Mouse (Mus musculus): Measurements from ENCODE around the gene Cir1. TPM values are rescaled to one million over a fixed set of nuclear protein-coding genes. Genes with fewer than 3 reads are reported as not detected.

Cir1 gene
- polyA plus RNA-seq, 2 experiments, result 13.8 to 20.5 TPM

DNA sequence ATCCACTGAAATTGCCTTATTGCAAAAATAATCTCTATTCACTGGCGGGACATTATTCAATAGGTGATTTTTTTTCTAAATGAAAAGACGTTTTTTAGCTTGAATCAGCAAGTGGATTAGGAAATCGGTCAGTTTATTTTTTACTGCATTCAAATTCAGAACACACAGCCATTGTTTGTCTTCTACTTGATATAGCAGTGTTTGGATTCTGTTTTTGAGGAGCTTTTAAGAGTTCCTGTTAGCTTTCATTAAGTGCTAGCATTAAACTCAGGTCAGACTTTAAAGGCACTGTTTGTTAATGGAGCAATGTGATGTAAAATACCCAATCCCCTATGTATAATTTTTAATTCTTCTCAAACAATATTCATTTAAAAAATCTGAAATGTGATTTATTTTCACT is 13.7 kb downstream of the Cir1 start:
- Histone ChIP-seq H3K4me2 (ENCODE audit: low read depth) (no peak overlapping the region), H3K4me1 (replicated peaks; ENCODE audit: control insufficient read depth in 2 of 2, insufficient read depth in 2 of 2, low read length in 1 of 2) (peaks cover 22 to 31% of the 10 kb centered on the region in 2 experiments), H3K9me3 (ENCODE audit: control insufficient read depth, low read length) (no peaks in the 10 kb centered on the region), H3K4me3 (ENCODE audit: insufficient read depth in 1 of 2, low read depth in 2 of 2, low read length in 2 of 2) (no peak overlapping the region), H3K27ac (no peak overlapping the region), H3K27me3 (ENCODE audit: control insufficient read depth, insufficient read depth, low read length) (no peaks in the 10 kb centered on the region), H3K36me3 (replicated peaks; ENCODE audit: control insufficient read depth, insufficient read depth, low read depth) (peaks cover 39% of the 10 kb centered on the region), H3K9ac (replicated peaks) (no peak overlapping the region)
- WGBS (ENCODE audit: insufficient replicate concordance), result 60% methylated on average over 3 of the region's 3 CpGs
- DNase-seq (ENCODE audit: low read depth in 3 of 3, low spot score in 3 of 3), result no peak
- TF ChIP-seq CTCF (IDR thresholded peaks at IDR 0.05; ENCODE audit: low read depth) (no peak), EP300 (IDR thresholded peaks at IDR 0.05; ENCODE audit: low read depth) (no peak)
- ATAC-seq (ENCODE audit: insufficient read depth), result no peak

DNA sequence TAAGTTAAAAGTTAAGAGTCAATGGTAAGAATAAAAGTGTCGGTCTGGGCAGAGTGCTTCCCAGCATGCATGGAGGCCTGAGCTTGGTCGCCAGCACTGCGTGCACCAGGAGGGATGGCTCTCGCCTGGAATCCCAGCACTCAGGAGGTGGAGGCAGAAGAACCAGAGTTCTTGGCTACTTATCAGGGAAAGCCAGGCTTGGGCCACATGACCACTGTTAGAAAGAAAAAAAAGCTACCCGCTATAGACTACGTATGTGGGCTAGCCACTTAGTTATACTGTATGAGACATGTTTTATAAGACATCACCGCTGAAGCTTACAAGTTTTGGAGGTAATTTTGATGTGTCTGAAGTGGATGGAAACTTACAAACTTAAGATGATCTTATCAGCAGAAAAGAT is 14.3 kb downstream of the Cir1 start:
- TF ChIP-seq EP300 (IDR thresholded peaks at IDR 0.05; ENCODE audit: low read depth) (no peak), CTCF (IDR thresholded peaks at IDR 0.05; ENCODE audit: low read depth) (no peak)
- Histone ChIP-seq H3K27ac (no peak overlapping the region), H3K36me3 (replicated peaks; ENCODE audit: control insufficient read depth, insufficient read depth, low read depth) (peaks cover 36% of the 10 kb centered on the region), H3K4me3 (ENCODE audit: insufficient read depth in 1 of 2, low read depth in 2 of 2, low read length in 2 of 2) (no peak overlapping the region), H3K27me3 (ENCODE audit: control insufficient read depth, insufficient read depth, low read length) (no peaks in the 10 kb centered on the region), H3K4me2 (ENCODE audit: low read depth) (no peak overlapping the region), H3K9me3 (ENCODE audit: control insufficient read depth, low read length) (no peaks in the 10 kb centered on the region), H3K9ac (replicated peaks) (no peak overlapping the region), H3K4me1 (replicated peaks; ENCODE audit: control insufficient read depth in 2 of 2, insufficient read depth in 2 of 2, low read length in 1 of 2) (peaks cover 21 to 28% of the 10 kb centered on the region in 2 experiments)
- peak; percentile 29; the same call in 1 of the 2 replicates for ATAC-seq (ENCODE audit: insufficient read depth)
- DNase-seq (ENCODE audit: low read depth in 3 of 3, low spot score in 3 of 3), result no peak
- WGBS (ENCODE audit: insufficient replicate concordance), result 64% methylated on average over 7 of the region's 7 CpGs

DNA sequence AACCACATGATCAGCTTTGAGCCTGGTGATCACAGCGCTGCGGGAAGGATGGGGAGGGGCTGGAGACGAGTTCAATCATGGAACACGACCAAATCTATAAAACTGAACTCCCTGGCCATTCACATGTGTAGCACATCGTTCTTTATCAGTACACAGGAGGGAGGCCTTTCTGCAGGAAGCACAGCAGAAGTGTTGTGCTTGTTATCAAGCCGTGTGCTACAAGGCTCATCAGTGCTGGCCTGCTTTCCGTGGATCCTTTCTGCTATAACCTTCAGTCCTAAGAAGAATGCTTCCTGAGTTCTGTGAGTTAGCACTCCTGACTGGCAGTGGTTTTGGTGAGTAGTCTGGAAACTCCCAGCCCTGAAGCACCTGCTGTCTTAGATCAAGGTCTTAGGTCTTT is 17.5 kb downstream of the Cir1 start:
- peaks cover 0 to 11% of the 10 kb centered on the region in 2 experiments; a peak in 3 of 4 replicates for H3K4me1 ChIP-seq (replicated peaks; ENCODE audit: control insufficient read depth in 2 of 2, insufficient read depth in 2 of 2, low read length in 1 of 2)
- no peaks in the 10 kb centered on the region for H3K27me3 ChIP-seq (ENCODE audit: control insufficient read depth, insufficient read depth, low read length)
- ATAC-seq (ENCODE audit: insufficient read depth) (no peak; the same call in 1 of the 2 replicates), DNase-seq (ENCODE audit: low read depth in 3 of 3, low spot score in 3 of 3) (no peak)
- 34% methylated on average over 7 of the region's 7 CpGs for WGBS (ENCODE audit: insufficient replicate concordance)
- H3K36me3 ChIP-seq (replicated peaks; ENCODE audit: control insufficient read depth, insufficient read depth, low read depth), result peaks cover 33% of the 10 kb centered on the region
- no peak for TF ChIP-seq CTCF (IDR thresholded peaks at IDR 0.05; ENCODE audit: low read depth)
- TF ChIP-seq EP300 (IDR thresholded peaks at IDR 0.05; ENCODE audit: low read depth), result no peak
- no peak overlapping the region for H3K4me3 ChIP-seq (ENCODE audit: insufficient read depth in 1 of 2, low read depth in 2 of 2, low read length in 2 of 2)
- H3K9me3 ChIP-seq (ENCODE audit: control insufficient read depth, low read length), result no peaks in the 10 kb centered on the region
- H3K4me2 ChIP-seq (ENCODE audit: low read depth), result no peak overlapping the region
- no peak overlapping the region for H3K9ac ChIP-seq (replicated peaks)
- no peak overlapping the region for H3K27ac ChIP-seq

DNA sequence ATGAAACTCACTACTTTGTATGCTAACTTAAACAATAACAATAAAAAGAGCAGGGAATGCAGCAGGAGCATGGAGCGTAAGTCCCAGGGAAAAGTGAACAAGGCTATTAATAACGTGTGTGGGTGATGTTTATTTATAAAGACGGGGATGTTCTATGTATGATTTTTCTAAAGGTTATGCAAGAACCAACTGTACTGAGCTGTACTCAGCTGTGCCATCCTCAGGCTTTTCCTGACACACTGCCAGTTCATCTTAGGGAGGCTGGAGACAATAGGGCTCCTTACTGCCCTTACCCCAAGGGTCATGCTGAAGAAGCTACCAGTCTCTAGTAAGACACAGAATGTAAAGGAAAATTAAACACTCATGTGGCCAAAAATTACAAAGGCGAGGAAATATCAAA is 21.4 kb downstream of the Cir1 start:
- TF ChIP-seq EP300 (IDR thresholded peaks at IDR 0.05; ENCODE audit: low read depth) (no peak), CTCF (IDR thresholded peaks at IDR 0.05; ENCODE audit: low read depth) (no peak)
- Histone ChIP-seq H3K4me1 (replicated peaks; ENCODE audit: control insufficient read depth in 2 of 2, insufficient read depth in 2 of 2, low read length in 1 of 2) (peaks cover 0 to 9% of the 10 kb centered on the region in 2 experiments; a peak in 2 of 4 replicates), H3K4me2 (ENCODE audit: low read depth) (no peak overlapping the region), H3K27me3 (ENCODE audit: control insufficient read depth, insufficient read depth, low read length) (no peaks in the 10 kb centered on the region), H3K27ac (no peak overlapping the region), H3K36me3 (replicated peaks; ENCODE audit: control insufficient read depth, insufficient read depth, low read depth) (peaks cover 41% of the 10 kb centered on the region), H3K9me3 (ENCODE audit: control insufficient read depth, low read length) (no peaks in the 10 kb centered on the region), H3K9ac (replicated peaks) (no peak overlapping the region), H3K4me3 (ENCODE audit: insufficient read depth in 1 of 2, low read depth in 2 of 2, low read length in 2 of 2) (no peak overlapping the region)
- ATAC-seq (ENCODE audit: insufficient read depth) (no peak), DNase-seq (ENCODE audit: low read depth in 3 of 3, low spot score in 3 of 3) (no peak)
- 88% methylated on average over 4 of the region's 4 CpGs for WGBS (ENCODE audit: insufficient replicate concordance)

DNA sequence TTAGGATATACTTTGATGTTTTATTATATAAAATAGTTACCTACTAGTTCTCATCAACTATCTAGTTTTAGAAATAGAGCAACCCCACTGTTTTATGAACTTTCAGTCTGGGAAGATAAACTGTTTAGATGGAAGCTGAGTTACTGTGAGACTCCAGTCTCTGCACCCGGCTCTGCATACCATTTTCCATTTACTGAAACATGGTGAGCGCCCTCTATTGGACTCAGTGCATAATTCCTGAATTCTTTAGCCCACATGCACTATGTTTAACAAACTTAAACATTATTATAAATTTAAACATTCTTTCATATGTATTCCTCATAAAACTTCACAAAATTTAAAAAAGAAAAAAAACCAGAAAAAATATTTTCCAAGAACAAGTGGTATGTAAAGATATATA is 26.9 kb downstream of the Cir1 start:
- ATAC-seq (ENCODE audit: insufficient read depth) (no peak), DNase-seq (ENCODE audit: low read depth in 3 of 3, low spot score in 3 of 3) (no peak)
- Histone ChIP-seq H3K36me3 (replicated peaks; ENCODE audit: control insufficient read depth, insufficient read depth, low read depth) (peaks cover 24% of the 10 kb centered on the region), H3K4me3 (ENCODE audit: insufficient read depth in 1 of 2, low read depth in 2 of 2, low read length in 2 of 2) (no peak overlapping the region), H3K27me3 (ENCODE audit: control insufficient read depth, insufficient read depth, low read length) (peaks cover 16% of the 10 kb centered on the region), H3K27ac (no peak overlapping the region), H3K9ac (replicated peaks) (no peak overlapping the region), H3K4me1 (replicated peaks; ENCODE audit: control insufficient read depth in 2 of 2, insufficient read depth in 2 of 2, low read length in 1 of 2) (no peaks in the 10 kb centered on the region), H3K4me2 (ENCODE audit: low read depth) (no peak overlapping the region), H3K9me3 (ENCODE audit: control insufficient read depth, low read length) (no peaks in the 10 kb centered on the region)
- TF ChIP-seq EP300 (IDR thresholded peaks at IDR 0.05; ENCODE audit: low read depth) (no peak), CTCF (IDR thresholded peaks at IDR 0.05; ENCODE audit: low read depth) (peak; percentile 44; the same call in 1 of the 2 replicates)
- 18% methylated on average over 2 of the region's 2 CpGs for WGBS (ENCODE audit: insufficient replicate concordance)
